Mouse (Mus musculus) testis, adult 2 months (tissue): ENCODE results near the gene Fut2. TPM values are rescaled to one million over a fixed set of nuclear protein-coding genes. Genes with fewer than 3 reads are reported as not detected.

ENCODE experiments used
- H3K27ac ChIP-seq: fragments of 200-500 bp; 2 replicates; pipeline ENCODE4 v1.5.1; 2012; ENCODE audit warnings: low read depth, low read length; ENCODE audit not compliant: control insufficient read depth, insufficient read depth
- H3K27me3 ChIP-seq: fragments of 200-500 bp; 2 replicates; pipeline ENCODE4 v1.6.1; 2012; ENCODE audit warnings: mild to moderate bottlenecking, low read length, moderate library complexity; ENCODE audit not compliant: control insufficient read depth, insufficient read depth
- H3K36me3 ChIP-seq: fragments of 200-500 bp; 2 replicates; pipeline ENCODE4 v1.6.1; 2012; ENCODE audit warnings: mild to moderate bottlenecking, low read length; ENCODE audit not compliant: control insufficient read depth, insufficient read depth
- H3K4me1 ChIP-seq: fragments of 200-500 bp; 2 replicates; pipeline ENCODE4 v1.6.1; 2012; ENCODE audit warnings: low read length; ENCODE audit not compliant: control insufficient read depth, insufficient read depth
- H3K4me3 ChIP-seq: fragments of 200-500 bp; 2 replicates; pipeline ENCODE4 v1.5.1; 2012; ENCODE audit warnings: low read depth, mild to moderate bottlenecking, low read length, moderate library complexity, mixed read lengths; ENCODE audit not compliant: control insufficient read depth
- CTCF ChIP-seq: fragments of 200-500 bp; IDR thresholded peaks from 2 replicates; pipeline ENCODE4 v1.5.1; 2012; ENCODE audit warnings: low read depth, mild to moderate bottlenecking, inconsistent platforms, low read length, moderate library complexity; ENCODE audit not compliant: control insufficient read depth, insufficient read depth, insufficient replicate concordance
- POLR2A ChIP-seq: fragments of 200-500 bp; IDR thresholded peaks from 2 replicates; pipeline ENCODE4 v1.6.1; 2012; ENCODE audit warnings: low read depth, mild to moderate bottlenecking, inconsistent platforms, low read length, moderate library complexity; ENCODE audit not compliant: control insufficient read depth
- polyA plus RNA-seq: library from polyadenylated mRNA; depleted of rRNA; stranded (reverse); fragments of >200 nt; gene quantifications from 2 replicates; pipeline ENCODE4 v1.2.3, GENCODE M21; 2012

Fut2 gene
- polyA plus RNA-seq, 1 experiment = 0.37 TPM

DNA sequence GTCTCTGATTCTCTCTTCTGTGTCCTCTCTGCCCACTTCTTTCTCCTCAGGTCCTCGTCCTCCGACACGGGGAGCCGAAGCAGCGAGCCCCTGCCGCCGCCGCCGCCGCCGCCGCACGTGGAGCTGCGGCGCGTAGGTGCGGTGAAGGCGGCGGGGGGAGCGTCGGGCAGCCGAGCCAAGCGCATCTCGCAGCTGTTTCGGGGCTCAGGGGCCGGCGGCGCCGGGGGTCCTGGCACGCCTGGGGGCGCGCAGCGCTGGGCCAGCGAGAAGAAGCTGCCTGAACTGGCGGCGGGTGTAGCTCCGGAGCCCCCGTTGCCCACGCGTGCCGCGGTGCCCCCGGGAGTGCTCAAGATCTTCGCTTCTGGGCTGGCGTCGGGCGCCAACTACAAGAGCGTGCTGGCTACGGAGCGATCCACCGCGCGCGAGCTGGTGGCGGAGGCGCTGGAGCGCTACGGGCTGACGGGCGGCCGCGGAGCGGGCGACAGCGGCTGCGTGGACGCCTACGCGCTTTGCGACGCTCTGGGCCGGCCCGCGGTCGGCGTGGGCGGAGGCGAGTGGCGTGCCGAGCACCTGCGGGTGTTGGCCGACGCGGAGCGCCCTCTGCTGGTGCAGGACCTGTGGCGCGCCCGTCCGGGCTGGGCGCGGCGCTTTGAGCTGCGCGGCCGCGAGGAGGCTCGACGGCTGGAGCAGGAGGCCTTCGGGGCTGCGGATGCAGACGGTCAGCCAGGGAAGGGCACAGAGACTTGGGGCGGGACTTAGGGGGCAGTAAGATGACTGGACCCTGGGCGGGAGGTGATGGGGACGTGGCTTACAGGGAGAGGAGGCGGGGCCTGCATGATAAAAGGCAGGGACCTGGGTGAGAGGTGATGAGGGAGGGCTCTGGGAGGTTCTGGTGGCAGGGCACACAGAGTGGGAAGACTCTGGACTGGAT is 37.6 kb downstream of the Fut2 start:
- H3K4me1 ChIP-seq = peaks cover 28% of the 10 kb centered on the region
- H3K36me3 ChIP-seq = no peaks in the 10 kb centered on the region
- TF ChIP-seq POLR2A = peak; percentile 27
- peak; percentile 81 for TF ChIP-seq CTCF
- H3K27me3 ChIP-seq = no peaks in the 10 kb centered on the region
- peak overlapping the region; percentile 12 for H3K27ac ChIP-seq
- peak overlapping the region; percentile 87 for H3K4me3 ChIP-seq

DNA sequence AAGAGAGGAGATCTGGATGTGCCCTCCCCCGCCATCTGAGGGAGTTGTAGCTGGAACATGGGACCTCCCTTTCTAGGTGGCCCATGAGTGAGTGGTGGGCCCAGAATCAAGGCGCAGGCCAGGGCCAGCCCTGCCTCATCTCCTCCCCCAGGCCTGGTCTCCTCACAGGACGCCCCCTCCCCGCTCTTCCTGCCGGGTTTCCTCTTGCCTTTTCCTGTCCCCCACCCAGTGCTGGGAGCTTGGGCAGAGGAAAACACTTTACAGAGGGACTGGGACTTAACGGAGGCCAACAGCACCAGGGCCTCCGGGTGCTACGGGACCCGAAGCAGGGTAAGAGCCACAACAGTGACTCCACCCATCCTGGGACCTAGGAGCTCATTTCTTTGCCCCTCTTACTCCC is 38.9 kb downstream of the Fut2 start, which contains the start of gene Rasip1:
Rasip1 (plus strand) TSS at position 228 of the 400 bp plus-strand sequence.
- no peaks in the 10 kb centered on the region for H3K36me3 ChIP-seq
- H3K27me3 ChIP-seq = no peaks in the 10 kb centered on the region

DNA sequence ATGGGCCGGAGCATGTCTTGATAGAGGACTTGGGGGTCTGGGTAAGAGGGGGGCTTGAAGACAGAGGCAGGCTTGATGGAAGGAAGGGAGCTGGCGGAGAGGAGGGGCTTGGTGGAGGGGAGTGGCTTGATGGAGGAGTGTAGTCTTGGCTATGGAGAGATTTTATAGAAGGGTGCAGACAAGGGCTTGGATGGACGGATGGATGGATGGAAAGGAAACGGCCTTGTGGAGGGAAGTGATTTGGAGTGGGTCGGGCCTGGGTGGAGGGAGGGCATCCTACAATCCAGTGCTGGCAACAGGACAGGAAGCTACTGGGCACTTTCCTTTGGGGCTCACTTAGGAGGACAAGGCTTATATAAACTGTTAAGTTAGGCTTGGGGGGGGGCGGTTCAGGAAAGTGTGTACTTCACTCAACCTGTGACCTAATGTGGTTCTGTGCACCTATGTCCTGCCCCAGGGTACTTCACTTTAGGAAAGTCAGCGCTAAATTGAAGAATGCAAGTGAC is 39.6 kb downstream of the Fut2 start:
- no peak overlapping the region for H3K27ac ChIP-seq
- H3K27me3 ChIP-seq = no peaks in the 10 kb centered on the region
- TF ChIP-seq POLR2A = no peak
- no peak for TF ChIP-seq CTCF
- H3K4me3 ChIP-seq = no peak overlapping the region
- H3K4me1 ChIP-seq = peaks cover 23% of the 10 kb centered on the region
- H3K36me3 ChIP-seq = no peaks in the 10 kb centered on the region

More for the DNA sequence above, 38.9 kb downstream of the Fut2 start, which contains the start of gene Rasip1:
- Histone ChIP-seq H3K4me1 (peaks cover 23% of the 10 kb centered on the region), H3K27ac (no peak within 1 kb of the TSS; the same call in 1 of the 2 replicates), H3K4me3 (peak within 1 kb of the TSS; percentile 87)
- no peak for TF ChIP-seq POLR2A
- TF ChIP-seq CTCF = no peak

DNA sequence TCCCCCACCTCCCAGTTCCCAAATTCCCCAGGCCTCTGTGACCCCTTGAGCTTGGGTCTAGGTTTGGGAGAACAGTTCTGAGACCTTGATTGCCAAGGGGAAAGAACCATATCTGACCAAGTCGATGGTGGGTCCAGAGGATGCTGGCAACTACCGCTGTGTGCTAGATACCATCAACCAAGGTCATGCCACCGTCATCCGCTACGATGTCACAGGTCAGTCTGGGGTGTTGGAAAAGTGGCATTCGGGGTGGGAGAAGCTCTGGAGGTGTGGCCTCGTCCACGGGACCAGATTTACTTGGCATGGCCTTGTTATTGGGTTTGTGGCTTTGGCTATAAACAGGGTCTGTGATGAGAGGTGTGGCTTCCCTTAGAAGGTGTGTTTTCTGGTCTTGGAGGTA is 40.7 kb downstream of the Fut2 start:
- no peak overlapping the region for H3K27ac ChIP-seq
- H3K27me3 ChIP-seq = no peaks in the 10 kb centered on the region
- H3K36me3 ChIP-seq = no peaks in the 10 kb centered on the region
- TF ChIP-seq CTCF (no peak), POLR2A (no peak)
- H3K4me3 ChIP-seq = no peak overlapping the region
- peaks cover 23% of the 10 kb centered on the region for H3K4me1 ChIP-seq

DNA sequence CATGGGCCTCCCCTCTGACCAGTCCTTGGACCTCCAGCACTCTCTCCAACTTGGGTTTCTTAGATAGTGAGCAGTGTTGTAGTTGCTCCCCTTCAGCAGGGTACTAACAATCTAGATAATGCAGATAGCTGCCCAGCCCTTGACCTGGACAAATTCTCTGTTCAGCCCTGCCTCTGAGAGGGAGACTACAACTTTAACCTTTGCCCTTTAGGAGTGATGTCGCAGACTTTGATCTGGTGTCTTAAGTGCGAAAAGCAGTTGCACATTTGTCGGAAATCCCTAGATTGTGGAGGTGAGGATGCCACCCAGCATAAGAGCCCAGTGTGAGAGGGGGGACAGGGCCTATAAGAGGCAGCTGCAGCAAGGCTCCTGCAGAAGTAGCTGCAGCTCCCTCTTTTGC is 41.5 kb downstream of the Fut2 start:
- H3K27me3 ChIP-seq = no peaks in the 10 kb centered on the region

DNA sequence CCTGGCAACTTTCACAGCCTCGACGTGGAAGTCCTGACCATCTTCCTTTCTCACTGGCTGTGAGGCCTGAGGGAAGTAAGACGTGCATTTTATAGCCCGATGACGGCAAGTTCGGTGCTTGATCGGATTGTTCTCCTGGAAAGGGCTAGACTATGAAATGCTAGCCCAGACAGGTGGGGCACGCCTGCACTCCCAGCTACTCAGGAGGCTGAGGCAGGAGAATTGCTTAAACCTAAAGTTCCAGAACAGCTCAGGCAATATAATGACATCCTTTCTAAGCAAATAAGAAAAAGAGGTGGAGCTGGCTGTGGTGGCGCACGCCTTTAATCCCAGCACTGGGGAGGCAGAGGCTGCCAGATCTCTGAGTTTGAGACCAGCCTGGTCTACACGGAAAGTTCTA is 42.7 kb downstream of the Fut2 start:
- peaks cover 14% of the 10 kb centered on the region for H3K4me1 ChIP-seq
- no peaks in the 10 kb centered on the region for H3K27me3 ChIP-seq

More for the DNA sequence above, 41.5 kb downstream of the Fut2 start:
- Histone ChIP-seq H3K4me3 (no peak overlapping the region), H3K36me3 (no peaks in the 10 kb centered on the region), H3K4me1 (peaks cover 18% of the 10 kb centered on the region), H3K27ac (no peak overlapping the region)
- TF ChIP-seq POLR2A (no peak), CTCF (no peak)

DNA sequence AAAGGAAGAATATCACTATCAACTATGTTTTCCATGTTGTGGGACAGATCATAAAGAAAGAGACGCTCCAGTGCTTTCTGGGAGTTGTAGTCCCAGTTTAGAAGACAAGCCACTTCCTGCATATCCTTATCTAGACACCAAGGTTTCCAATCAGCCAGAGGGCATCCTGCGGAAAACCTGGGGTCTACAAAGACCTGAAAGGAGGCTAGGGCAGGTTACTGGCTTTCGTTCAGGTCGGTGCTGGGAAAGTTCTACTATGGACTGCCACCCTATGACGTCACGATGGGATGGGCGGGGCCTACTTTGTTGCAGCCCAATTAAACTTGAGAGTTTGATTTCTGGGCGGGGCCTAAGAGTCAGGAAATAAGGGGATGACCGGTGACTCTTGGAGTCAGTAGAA is 44.8 kb downstream of the Fut2 start, which contains the start of gene Izumo1:
Izumo1 (plus strand) TSS at position 369 of the 400 bp plus-strand sequence.
- Histone ChIP-seq H3K4me1 (no peaks in the 10 kb centered on the region; the same call in none of the 2 replicates), H3K36me3 (no peaks in the 10 kb centered on the region), H3K27me3 (no peaks in the 10 kb centered on the region), H3K4me3 (peak within 1 kb of the TSS; percentile 74), H3K27ac (no peak within 1 kb of the TSS)
- peak; percentile 63; the same call in 1 of the 2 replicates for TF ChIP-seq POLR2A
- no peak for TF ChIP-seq CTCF

More for the DNA sequence above, 42.7 kb downstream of the Fut2 start:
- no peak overlapping the region for H3K27ac ChIP-seq
- TF ChIP-seq CTCF (no peak), POLR2A (no peak)
- H3K4me3 ChIP-seq = peak overlapping the region; percentile 74
- no peaks in the 10 kb centered on the region for H3K36me3 ChIP-seq
